Mouse (Mus musculus): Measurements from ENCODE around the gene Zfand3. TPM values are rescaled to one million over a fixed set of nuclear protein-coding genes. Genes with fewer than 3 reads are reported as not detected.

Gene Zfand3
- total RNA-seq, 2 experiments from 2014 or later = 99.7 to 103 TPM

DNA sequence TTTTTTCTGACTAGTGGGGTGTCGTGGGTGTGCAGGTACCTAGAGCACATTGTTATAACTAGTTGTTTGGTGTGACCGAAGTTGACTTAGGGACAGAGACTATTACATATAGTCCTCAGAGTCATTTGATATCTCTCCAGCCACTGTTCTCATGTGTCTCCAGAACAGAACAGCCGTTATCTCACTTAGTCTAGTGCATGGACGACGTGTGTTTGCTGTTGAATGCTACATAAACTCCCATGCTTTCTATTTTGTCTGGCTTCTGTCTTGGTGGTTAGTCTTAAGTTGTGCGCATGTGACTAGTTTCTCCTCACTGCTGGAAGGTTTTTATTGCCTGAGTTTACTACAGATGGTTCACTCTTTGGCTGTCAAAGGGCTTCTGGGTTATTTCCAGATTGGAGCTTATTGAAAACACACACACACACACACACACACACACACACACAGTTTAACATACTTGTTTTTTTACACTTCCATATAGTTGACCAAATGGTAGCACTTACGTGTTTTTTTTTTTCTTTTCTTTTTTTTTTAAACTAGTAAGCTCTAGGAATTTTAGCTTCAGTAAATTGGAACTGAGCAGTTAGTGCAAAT lies 25.2 kb downstream of the Zfand3 start:
- no peak for TF ChIP-seq CTCF (IDR thresholded peaks at IDR 0.05)
- no peak overlapping the region for H3K4me3 ChIP-seq
- intact Hi-C loops (cut with DNase I) = no loop called here
- DNase-seq (ENCODE audit: extremely low spot score in 1 of 2, low spot score in 2 of 2) = no peak
- no peak overlapping the region for H3K27ac ChIP-seq

DNA sequence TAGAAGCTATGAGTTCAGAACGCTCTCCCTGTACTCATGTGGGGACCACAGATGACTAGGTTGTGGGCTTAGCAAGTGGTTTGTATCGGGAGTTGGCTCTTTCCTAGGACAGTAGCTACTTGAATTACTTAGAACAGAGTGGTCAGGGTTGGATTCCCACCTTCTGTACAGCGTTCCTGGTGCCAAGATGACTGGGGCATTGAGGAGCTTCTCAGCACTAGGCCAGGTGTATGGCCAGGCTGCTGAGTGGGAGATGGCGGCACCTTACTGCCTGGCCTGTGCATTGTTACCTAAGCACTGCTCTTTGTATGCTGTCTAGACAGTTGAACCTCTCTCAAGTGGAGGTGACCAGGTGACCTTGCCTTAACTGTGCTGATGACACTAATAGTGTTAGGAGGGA lies 28.3 kb downstream of the Zfand3 start:
- no peak for DNase-seq (ENCODE audit: extremely low spot score in 1 of 2, low spot score in 2 of 2)
- no peak overlapping the region for H3K27ac ChIP-seq
- no peak overlapping the region for H3K4me3 ChIP-seq
- no peak for TF ChIP-seq CTCF (IDR thresholded peaks at IDR 0.05)
- intact Hi-C loops (cut with DNase I) = no loop called here

DNA sequence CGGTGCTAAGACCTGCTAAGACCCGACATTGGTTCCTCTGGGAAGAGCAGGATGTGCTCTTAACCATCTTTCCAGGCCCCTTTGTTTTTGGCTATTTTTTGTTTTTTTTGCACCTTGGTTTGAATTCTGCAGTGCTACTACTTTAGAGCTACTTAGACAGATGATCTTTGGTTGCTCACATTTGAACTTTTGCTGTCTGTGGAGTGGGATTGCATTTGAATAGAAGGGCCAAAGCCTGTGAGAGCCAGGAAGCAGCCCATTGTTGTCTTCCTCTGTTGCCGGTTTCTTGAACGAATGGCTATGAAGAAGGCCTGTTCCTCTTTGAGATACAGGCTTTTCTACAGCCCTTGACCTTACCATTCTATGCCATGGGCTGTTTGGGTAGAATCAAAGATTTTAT lies 29.5 kb downstream of the Zfand3 start:
- no peak for DNase-seq (ENCODE audit: extremely low spot score in 1 of 2, low spot score in 2 of 2)
- intact Hi-C loops (cut with DNase I) = no loop called here
- Histone ChIP-seq H3K27ac (no peak overlapping the region), H3K4me3 (no peak overlapping the region)
- TF ChIP-seq CTCF (IDR thresholded peaks at IDR 0.05) = no peak

DNA sequence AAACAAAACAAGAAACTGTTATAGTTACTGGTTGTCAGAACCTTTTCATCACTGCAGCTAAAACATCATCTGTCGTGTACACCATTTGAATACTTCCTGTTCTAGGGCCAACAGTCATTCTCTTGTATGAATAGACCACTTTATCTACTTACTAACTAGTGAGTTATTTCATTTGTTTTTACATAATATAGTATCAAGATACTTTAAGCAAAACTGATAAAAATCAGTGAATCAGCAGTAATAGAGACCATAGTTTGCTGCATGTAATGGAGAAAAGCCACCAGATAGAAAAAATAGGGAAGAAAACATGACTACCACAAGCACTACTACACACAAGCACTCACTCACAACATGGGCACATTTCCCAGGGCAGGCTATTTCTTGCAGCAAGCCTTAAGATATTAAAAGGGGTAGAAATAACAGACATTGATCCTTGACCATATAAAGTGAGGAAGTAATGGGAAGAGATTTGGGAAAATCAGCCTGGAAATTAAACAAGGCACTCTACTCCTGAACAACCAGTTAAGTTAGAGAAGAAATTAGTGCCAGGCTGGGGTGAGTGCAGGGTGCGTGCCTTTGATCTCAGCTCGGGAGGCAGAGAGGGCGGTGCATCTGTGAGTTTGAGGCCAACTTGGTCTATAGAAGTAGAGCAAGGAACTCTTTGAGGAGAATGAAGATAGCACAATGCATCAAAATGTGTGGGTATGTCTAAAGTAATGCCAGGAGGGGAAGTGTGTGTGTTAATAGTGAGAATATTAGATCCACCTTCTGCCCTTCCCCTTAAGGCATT lies 30.9 kb downstream of the Zfand3 start:
- Histone ChIP-seq H3K4me3 (no peak overlapping the region), H3K27ac (no peak overlapping the region)
- no peak for TF ChIP-seq CTCF (IDR thresholded peaks at IDR 0.05)
- DNase-seq (ENCODE audit: extremely low spot score in 1 of 2, low spot score in 2 of 2) = no peak
- intact Hi-C loops (cut with DNase I) = no loop called here

DNA sequence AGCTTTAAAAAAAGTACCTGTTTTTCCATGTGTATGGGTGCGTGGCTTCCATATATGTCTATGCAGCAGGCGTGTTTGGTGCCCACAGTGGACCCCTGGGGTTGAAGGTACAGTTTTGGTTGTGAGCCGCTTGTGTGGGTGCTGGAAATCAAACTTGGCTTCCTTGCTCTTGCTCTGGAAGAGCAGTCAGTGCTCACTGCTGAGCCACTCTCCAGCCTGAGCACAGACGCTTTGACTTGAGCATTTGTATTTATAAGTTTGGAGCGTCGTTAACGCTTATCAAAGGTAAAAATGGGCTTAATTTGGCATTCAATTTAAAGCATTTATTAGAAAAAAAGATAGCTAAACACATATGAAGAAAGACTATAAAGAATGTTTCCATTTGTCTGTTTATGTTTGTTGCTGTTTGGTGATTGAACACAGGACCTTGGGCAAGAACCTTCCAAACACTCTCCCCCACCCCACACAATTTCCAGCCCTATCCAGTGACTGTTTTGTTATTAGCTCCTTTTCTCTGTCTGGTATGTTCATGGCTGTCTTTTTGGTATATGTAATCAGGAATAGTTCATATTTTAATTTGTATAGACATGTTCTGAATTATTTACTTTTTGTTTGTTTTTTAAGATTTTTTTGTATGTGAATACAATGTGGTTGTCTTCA lies 38.8 kb downstream of the Zfand3 start:
- no peak overlapping the region for H3K27ac ChIP-seq
- no peak for DNase-seq (ENCODE audit: extremely low spot score in 1 of 2, low spot score in 2 of 2)

DNA sequence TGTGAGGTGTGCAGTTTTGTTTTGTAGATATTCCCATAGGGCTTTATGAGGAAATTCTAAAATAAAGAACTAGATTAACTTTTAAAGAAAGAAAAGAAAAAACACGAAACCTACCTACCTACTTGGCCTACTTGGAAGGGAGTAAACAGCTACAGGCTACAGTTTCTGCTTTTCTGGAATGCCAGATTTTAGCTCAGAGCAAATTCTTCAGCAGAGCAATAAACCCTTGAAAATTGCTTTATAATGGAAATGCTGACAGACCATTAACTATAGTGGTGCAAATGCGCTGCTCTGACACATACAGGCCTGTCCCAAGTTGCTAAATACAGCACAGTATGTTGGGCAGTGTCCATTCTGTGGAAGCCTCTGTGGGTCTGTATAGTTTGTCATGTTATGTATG lies 40.6 kb downstream of the Zfand3 start:
- H3K27ac ChIP-seq = no peak overlapping the region
- intact Hi-C loops (cut with DNase I) = no loop called here
- no peak for TF ChIP-seq CTCF (IDR thresholded peaks at IDR 0.05)
- DNase-seq (ENCODE audit: extremely low spot score in 1 of 2, low spot score in 2 of 2) = no peak
- H3K4me3 ChIP-seq = no peak overlapping the region

More for the DNA sequence above, 38.8 kb downstream of the Zfand3 start:
- no peak for TF ChIP-seq CTCF (IDR thresholded peaks at IDR 0.05)
- H3K4me3 ChIP-seq = no peak overlapping the region
- intact Hi-C loops (cut with DNase I) = no loop called here

DNA sequence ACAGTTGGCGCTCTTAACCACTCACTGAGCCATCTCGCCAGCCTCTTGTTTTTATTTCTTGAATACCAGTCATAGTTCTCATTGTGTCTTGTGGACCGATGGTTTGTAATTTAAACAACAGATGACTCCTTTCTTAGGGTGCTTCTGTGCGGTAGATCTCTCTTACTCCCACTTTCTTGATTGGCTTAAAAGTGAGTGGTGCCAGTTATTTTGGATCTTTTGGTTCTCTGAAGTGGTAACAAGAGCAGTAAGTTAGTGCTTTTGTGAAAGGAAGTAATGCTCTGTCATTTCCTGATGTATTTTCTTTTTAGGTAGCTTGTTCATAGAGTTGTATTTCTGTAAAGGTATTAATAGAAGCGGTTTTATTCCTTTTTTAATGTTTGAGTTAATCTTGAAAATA lies 42.1 kb downstream of the Zfand3 start:
- Histone ChIP-seq H3K27ac (no peak overlapping the region), H3K4me3 (no peak overlapping the region)
- no peak for DNase-seq (ENCODE audit: extremely low spot score in 1 of 2, low spot score in 2 of 2)
- TF ChIP-seq CTCF (IDR thresholded peaks at IDR 0.05) = no peak
- intact Hi-C loops (cut with DNase I) = no loop called here

DNA sequence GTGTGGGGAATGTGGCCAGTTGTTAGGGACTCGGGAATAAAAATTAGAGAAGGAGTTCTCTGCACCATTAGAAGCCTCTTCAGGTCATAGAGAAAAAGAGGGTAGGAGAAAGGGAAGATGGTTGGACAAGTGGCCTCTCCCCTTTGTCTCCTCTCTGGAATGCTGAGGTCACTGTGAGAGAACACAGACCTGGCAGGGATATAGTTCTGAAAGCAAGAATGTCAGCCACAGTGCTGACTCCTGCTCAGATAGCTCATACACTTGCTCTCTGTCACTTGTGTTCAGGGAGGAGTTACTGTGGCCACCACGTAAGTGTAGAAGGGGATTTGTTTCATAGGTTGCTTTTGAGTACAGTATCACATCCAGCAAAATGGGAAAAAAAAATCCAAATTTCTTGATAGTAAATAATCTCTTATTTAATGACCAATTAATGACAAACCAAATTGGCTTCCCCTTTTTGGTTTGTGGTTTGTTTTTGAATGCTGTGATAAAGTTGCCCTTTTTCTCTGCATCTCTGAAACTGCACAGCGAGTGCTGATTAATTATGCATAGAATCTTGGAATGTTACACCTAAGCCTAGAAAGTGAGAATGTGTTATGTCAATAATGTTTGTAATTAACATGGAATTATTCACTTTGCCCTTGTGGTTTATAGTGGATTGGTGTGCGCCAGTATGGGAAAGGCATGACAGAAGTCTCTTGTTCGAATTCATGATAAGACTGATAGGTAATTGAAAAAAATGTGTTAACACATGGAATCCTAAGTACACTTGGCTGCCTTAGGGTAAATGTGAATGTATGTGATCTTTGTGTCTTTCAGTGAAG lies 47.2 kb downstream of the Zfand3 start:
- no peak for TF ChIP-seq CTCF (IDR thresholded peaks at IDR 0.05)
- no peak overlapping the region for H3K4me3 ChIP-seq
- no peak for DNase-seq (ENCODE audit: extremely low spot score in 1 of 2, low spot score in 2 of 2)
- no peak overlapping the region for H3K27ac ChIP-seq
- intact Hi-C loops (cut with DNase I) = no loop called here

DNA sequence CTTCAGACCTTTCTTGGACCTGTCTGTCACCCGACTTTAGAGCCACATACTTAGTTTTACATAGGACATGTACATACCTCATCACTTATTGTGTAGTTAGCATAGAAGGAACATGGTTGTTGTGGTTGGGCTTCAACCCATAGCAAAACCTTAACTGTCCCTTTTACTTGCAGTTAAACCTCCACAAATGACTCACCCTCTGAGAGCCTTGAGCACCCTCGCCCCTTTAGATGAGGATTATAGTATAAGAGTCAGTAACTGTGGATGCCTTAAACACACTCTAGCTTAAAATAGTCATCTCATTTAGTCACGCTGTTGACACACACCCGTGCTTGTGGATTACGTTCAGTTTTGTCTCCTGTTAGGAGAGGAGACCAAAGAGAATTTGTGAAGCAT lies 47.8 kb downstream of the Zfand3 start:
- intact Hi-C loops (cut with DNase I) = no loop called here

DNA sequence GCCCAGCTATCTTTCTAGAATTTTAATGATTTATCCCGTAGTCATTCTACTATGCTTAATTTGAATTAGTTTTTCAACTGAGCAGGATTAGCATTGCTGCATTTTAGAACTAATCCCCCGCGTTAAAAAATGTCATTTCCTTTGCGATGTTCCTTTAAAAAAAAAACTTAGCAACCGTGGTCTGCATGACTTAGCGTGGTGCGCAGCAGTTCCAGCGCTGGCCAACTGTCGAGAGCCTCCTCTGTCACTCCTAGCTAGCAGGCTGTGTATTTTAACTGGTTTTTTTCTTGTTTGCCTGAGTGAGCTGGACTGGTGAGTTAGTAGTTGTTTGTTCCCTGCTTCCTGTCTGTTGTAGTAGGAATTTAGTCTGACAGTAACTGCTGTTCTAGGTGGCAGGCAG lies 48.9 kb downstream of the Zfand3 start:
- TF ChIP-seq CTCF (IDR thresholded peaks at IDR 0.05) = no peak
- no peak overlapping the region for H3K4me3 ChIP-seq
- intact Hi-C loops (cut with DNase I) = no loop called here
- DNase-seq (ENCODE audit: extremely low spot score in 1 of 2, low spot score in 2 of 2) = no peak
- H3K27ac ChIP-seq = peak overlapping the region; percentile 8; the same call in 1 of the 2 replicates

More for the DNA sequence above, 47.8 kb downstream of the Zfand3 start:
- no peak for DNase-seq (ENCODE audit: extremely low spot score in 1 of 2, low spot score in 2 of 2)
- no peak overlapping the region for H3K27ac ChIP-seq
- H3K4me3 ChIP-seq = no peak overlapping the region
- TF ChIP-seq CTCF (IDR thresholded peaks at IDR 0.05) = no peak

DNA sequence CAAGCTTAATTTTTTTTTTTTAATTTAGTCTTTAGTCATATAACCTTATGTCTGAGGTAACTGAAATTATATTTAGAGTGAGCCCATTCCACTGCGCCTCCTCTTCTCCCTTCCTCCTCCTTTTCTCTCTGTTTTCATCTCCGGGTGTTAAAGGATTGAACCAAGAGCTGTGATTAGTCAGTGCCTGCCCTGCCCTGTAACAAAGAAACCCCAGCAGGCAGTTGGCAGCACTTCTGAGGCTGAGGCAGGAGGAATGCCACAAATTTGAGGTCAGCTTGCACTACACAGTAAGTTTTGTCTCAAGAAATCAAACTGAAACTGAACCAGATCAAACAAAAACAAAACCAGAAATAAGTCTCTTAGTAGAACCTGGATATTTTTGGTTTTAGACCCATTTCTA lies 49.3 kb downstream of the Zfand3 start:
- DNase-seq (ENCODE audit: extremely low spot score in 1 of 2, low spot score in 2 of 2) = no peak
- H3K4me3 ChIP-seq = no peak overlapping the region
- intact Hi-C loops (cut with DNase I) = no loop called here
- H3K27ac ChIP-seq = no peak overlapping the region; the same call in 1 of the 2 replicates
- no peak for TF ChIP-seq CTCF (IDR thresholded peaks at IDR 0.05)

DNA sequence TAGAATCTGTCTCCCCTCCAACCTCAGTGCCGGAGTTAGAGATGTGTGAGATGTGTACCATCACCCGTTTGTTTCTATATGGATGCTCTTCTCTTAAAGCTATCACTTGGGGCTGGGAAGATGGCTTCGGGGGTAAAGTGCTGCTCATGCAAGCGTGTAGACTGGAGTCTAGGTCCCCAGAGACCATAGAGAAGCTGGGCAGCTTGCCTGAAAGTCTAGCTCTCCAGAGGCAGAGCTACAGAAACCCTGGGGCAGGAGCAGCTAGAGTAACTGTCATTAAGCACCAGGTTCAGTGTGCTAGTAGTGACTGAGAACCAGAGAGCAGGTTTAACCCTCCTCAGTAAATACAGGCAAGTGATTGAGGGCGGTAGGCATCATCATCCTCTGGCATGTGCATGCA lies 51.7 kb downstream of the Zfand3 start:
- intact Hi-C loops (cut with DNase I) = no loop called here
- no peak for DNase-seq (ENCODE audit: extremely low spot score in 1 of 2, low spot score in 2 of 2)
- no peak for TF ChIP-seq CTCF (IDR thresholded peaks at IDR 0.05)
- no peak overlapping the region for H3K27ac ChIP-seq
- H3K4me3 ChIP-seq = no peak overlapping the region
